Mouse (Mus musculus) embryonic fibroblast, embryonic 13.5 days (primary cell): ENCODE measurements at regions not wholly inside any gene's neighbourhood (a gene's known extent, or its start where the extent isn't known, plus 50 kb on each side); places are given as distances from the start of the nearest gene placed in this dataset.

Experiments used
- CTCF ChIP-seq: IDR thresholded peaks from 2 replicates; pipeline ENCODE4 v1.5.1; 2011; ENCODE audit warnings: mild to moderate bottlenecking, control low read depth, low read length, moderate library complexity, borderline replicate concordance; ENCODE audit not compliant: insufficient read depth
- POLR2A ChIP-seq: IDR thresholded peaks from 2 replicates; pipeline ENCODE4 v1.6.1; 2011; ENCODE audit warnings: low read depth, mild to moderate bottlenecking, control low read depth, low read length, moderate library complexity

DNA sequence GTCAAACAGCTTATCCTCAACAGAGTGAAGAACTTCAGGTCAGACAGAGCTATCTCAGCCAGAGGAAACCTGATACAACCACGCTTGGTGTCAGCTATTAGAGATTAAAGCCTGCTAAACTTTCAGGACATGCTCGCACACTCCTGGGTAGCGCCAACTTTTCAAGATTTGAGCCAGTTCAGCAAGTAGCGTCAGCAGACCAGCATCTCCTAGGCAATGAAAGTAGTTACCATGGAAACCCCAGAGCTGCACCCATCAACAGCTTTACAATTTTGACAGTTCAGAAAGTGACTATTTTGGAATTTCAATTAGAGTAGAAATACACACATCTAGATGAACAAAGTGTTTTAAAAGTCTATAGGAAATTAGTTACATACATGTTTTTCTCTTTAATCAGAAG lies 154.8 kb downstream of the Cd83 start:
- TF ChIP-seq POLR2A (no peak), CTCF (no peak)
